Mouse (Mus musculus) gastrocnemius, adult 8-10 months (tissue): ENCODE data around the gene Fkbp7. TPM values are rescaled to one million over a fixed set of nuclear protein-coding genes. Genes with fewer than 3 reads are reported as not detected.
"Not testable (repeated sequence)": the region's sequence is repeated elsewhere in the genome, so short reads cannot be mapped to it uniquely, and the experiment has no call there.

Source experiments
- DNase-seq, 2 experiments: peaks; one replicate each; pipeline ENCODE4 v3.0.0; 2022; ENCODE audit warnings: low spot score in 2 of 2
- total RNA-seq, 4 experiments: library from RNA; stranded (reverse); gene quantifications; 2 replicates each; pipeline ENCODE4 v1.2.4; 2022

Gene Fkbp7
- total RNA-seq, 4 experiments from 2014 or later: 3.0 to 6.5 (median 5.4) TPM

DNA sequence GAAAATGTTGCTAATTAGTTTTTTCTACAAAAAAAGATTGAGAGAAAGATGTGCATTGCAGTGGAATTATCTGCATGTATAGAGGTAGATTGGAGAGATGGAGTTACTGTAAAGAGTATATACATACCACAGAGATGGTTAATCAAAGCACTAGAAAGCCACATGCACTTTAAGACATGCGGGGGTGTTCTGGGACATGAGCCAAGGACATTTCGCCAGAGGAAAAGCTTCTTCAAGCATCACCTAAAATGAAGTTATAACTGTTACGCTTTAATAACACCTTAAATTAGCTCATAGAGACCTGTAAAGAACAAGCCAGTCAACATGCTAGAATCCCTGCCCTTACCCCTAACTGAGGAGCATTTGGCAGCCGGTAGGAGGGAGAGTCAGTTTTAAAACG is 5.7 kb downstream of the Fkbp7 start:
- DNase-seq: no peak

GRCm38 (mm10) chr2:76665531-76665930 is 7.4 kb downstream of the Fkbp7 start:
- no peak for DNase-seq

DNA sequence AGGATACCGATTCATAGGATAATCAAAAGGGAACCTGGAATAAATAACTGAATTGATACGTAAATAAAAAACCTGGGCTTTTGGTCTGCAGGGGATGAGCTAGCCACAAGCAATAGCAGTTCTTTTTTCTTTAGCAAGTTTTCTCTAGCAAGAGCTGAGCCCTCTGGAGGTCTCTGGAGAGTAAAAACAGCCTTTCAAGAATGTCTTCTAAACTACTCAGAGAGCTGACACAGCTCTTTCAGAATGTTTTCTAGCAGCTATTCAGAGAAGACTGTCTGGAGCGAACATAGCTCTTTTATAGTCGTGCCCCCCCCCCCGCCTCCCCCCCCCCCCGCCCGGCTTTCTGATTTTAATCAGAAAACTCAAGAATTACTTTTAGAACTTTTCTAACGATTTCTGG is 13.5 kb downstream of the Fkbp7 start:
- DNase-seq: no peak

- no peak for DNase-seq
These were observed 14.4 kb downstream of the Fkbp7 start for GRCm38 (mm10) chr2:76658551-76658950.

GRCm38 (mm10) chr2:76655982-76656381 is 16.9 kb downstream of the Fkbp7 start:
- no peak for DNase-seq

DNA sequence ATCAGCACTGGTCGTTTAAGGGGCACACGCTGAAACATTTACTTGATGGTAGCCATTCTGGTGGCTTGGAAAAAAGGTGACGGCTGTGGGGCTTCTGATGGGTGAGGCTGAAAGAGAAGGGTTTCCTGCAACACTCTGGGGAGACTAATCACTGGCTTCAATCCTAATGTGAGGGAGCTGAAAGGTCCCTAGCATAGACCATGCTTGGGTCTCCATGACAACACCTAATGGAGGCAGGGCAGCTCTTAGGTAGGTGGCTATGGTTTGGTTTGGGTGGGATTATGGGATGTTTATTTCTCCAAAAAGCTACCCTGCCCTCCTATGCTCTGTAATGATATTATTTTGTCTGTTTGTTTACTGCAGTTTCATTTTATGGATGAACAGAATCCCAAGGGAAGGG is 17.5 kb downstream of the Fkbp7 start:
- no peak for DNase-seq

- no peak for DNase-seq
These were observed 18.3 kb downstream of the Fkbp7 start for GRCm38 (mm10) chr2:76654646-76655045.

DNA sequence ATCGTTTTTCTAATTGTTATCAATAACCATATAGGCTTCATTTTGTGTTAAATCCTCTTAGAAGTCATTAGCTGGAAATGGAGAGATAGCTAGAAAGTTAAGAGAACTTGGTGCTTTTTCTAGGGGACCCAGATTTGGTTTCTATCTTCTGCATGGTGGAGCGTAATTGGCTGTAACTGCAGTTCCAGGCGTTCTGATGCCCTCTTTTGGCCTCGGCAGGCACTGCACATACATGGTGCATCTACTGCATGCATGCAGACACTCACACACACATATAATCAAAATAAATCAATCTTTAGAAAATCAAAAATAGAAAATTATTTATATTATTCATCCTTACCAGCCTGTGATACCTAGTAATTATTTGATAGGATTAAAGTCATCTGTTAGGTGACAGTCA is 19.8 kb downstream of the Fkbp7 start:
- DNase-seq: no peak

DNA sequence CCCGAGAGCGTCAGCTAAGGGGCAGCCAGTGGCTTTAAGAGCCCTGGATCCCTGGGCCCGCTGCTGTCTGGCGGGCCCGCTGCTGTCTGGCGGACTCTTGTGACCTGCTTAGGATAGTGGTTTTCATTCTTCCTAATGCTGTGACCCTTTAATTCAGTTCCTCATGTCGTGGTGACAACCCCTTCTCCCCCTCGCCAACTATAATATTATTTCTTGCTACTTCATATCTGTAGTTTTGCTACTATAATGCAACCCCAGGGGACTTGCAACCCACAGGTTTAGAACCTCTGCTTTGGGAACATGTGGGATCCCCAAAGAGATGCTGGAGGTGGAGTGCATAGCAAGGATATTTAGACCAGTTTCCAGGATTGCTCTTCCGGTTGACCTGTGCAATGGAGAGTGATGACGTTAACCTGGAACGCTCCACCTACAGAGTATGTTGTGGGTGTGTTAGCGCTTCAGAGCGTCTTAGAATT is 24.2 kb downstream of the Fkbp7 start:
- DNase-seq: no peak

DNA sequence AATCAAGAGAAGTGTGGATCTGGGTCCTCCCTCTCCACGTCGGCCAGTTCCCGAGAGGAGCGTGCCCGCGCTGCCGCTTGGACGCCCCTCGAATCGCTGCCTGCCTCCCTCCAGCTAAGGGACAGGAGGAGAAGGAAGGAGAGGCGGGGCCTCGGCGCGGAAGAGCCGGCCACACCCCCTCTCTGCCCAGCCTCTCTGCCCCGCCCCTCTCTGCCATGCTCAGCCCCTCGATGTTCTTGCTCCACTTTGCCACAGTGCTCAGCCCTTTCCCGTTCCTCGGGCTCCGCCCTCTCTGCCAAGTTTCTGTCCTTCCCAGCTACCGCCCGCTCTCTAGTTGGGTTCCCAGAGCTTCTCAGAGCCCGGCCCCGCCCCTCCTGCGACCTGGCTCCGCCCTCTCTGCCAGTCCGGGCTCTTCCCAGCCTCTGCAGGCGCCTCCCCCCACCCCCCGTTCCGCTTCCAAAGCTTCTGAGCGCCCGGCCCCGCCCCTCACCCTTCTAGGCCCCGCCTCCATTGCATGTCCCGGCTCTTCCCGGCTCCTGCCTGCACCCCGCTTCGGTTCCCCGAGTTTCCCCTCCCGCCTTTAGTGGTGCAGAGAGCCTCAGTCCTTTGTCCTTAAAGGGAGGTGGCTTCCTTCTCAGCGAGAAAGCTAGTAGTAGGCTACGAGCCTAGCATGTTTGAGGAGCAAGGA is 24.9 kb downstream of the Fkbp7 start, which contains the start of the genes Prkra and Pjvk:
Gene Prkra (minus strand): TSS at position 133 of the 688 bp plus-strand sequence.
Gene Pjvk (plus strand): TSS at position 594 of the 688 bp plus-strand sequence.
- DNase-seq: peak; percentile 96 to 97

GRCm38 (mm10) chr2:76647441-76647869 is 25.5 kb downstream of the Fkbp7 start:
- no peak for DNase-seq

GRCm38 (mm10) chr2:76643801-76644200 is 29.1 kb downstream of the Fkbp7 start:
- DNase-seq: no peak

- no peak for DNase-seq
These were observed 33.3 kb downstream of the Fkbp7 start for GRCm38 (mm10) chr2:76639637-76640036.

DNA sequence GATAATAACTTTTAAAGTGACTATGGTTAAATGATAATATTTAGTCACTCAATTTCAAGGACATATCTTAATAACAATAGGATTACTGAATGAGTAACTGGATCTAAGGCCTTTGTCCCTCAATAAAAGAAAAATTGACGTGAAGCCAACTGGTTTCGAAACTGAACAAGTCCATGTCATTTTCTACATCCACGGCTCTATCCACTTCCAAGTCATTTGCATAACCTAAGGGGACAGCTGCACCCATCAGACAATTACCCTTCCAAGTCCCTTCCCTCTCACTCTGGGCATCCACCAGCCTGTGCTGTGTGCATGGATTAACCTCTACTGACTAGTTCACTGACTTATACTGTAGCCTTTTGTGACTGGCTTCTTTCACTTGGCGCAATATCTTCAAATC is 41.3 kb downstream of the Fkbp7 start:
- no peak for DNase-seq

- DNase-seq: no peak
These were observed 42.6 kb downstream of the Fkbp7 start for GRCm38 (mm10) chr2:76630293-76630692.

DNA sequence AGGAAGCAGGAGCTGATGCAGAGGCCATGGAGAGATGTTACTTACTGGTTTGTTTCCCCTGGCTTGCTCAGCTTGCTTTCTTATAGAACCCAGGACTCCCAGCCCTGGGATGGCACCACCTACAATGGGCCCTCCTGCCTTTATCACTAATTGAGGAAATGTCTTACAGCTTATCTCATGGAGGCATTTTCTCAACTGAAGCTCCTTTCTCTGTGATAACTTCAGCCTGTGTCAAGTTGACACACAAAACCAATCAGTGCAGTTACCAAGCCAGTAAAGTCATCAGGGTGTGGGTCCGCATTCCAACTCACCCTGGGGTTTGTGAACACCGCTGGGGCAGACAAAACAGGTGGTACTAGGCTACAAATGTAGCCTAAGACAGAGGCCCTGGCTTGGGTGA is 50.6 kb downstream of the Fkbp7 start:
- DNase-seq: not testable (repeated sequence)

GRCm38 (mm10) chr2:76621724-76622123 is 51.2 kb downstream of the Fkbp7 start:
- no peak for DNase-seq

DNA sequence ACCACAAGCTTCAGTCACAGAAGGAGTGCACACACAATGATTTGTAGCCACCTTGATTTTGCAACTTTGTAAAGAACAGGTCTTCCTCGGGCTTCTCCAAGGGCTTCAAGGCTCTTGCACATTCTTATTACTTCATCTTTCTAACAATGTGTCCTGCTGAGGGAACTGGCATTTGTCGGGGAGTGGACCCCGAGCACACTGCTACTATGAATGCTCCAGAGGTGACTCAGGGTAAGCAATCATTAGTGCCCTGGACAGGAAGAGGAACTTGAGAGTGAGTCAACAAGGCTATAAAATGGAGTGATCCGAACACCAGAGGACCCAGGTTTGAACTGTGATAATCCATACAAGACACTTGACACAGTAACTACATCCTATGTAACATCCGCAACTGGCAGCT is 52.7 kb downstream of the Fkbp7 start:
- DNase-seq: no peak

DNA sequence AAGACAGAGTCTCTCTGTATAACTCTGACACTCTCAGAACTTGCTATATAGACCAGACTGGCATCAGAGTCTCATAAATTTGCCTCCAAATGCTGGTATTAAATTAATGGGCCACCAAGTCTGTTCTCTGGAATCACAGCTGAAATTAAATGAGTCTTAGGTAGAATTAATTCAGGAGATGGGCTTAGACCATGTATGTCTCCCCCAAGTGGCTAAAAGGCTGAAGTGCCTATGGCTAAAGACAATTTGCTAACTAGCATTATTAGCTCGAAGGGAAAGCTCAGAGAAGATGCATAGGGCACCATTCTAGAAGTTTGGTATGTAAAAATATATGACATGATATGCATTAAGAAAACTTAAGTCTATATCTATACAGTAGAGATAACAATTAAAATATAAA is 54.8 kb downstream of the Fkbp7 start:
- DNase-seq: no peak
